Mouse (Mus musculus) small intestine, adult 2 months (tissue): ENCODE results near the gene Pax2.

Experiments used
- CTCF ChIP-seq: fragments of 200-500 bp; IDR thresholded peaks from 2 replicates; pipeline ENCODE4 v1.5.1; 2012; ENCODE audit warnings: low read depth, mild to moderate bottlenecking, control low read depth, inconsistent platforms, low read length, moderate library complexity, mixed read lengths; ENCODE audit not compliant: insufficient replicate concordance, insufficient read length; ENCODE audit errors: extremely low read depth
- POLR2A ChIP-seq: fragments of 200-500 bp; IDR thresholded peaks from 2 replicates; pipeline ENCODE4 v1.6.1; 2012; ENCODE audit warnings: low read depth, mild to moderate bottlenecking, control low read depth, inconsistent platforms, low read length, moderate library complexity

- no peak; the same call in 1 of the 2 replicates for TF ChIP-seq POLR2A
- no peak for TF ChIP-seq CTCF
Measured at GRCm38 (mm10) chr19:44746541-44747024, 9.3 kb upstream of the Pax2 start.
